1 mouse cellular context compared by ENCODE assay signal in the genomic region with DNA sequence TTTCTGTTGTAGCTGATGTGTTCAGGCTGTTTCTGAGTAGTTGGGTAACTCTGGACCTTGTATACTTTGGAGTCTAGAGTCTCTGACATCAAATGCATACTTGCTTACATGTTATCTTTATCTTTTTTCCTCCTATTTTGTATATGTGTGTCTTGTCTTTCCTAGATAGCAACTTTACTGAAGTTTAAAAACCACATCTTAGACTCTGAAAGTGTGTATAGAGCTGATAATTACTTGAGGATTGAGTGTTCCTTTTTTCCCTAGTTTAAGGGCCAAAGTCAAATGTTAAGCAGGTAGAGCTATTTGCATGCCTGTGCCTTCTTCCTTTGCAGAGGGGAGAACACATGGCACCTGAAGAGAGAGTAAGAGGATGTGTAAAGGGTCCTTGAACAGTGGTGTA.
A peak's percentile ranks its signal among the peaks of the same experiment; 100 is the strongest.
TF ChIP-seq lines count a peak whose summit lies in the region.

No protein-coding gene starts in this region.

TF ChIP-seq in MEL, 35 proteins besides CTCF, POLR2A, EP300 and RAD21:
- TF ChIP-seq SMC3 (IDR thresholded peaks at IDR 0.05; ENCODE audit: low read depth, low read length), result no peak
- TF ChIP-seq MAX (IDR thresholded peaks at IDR 0.05; ENCODE audit: low read length), result no peak
- peak; percentile 44; the same call in 1 of the 2 replicates for TF ChIP-seq CHD2 (IDR thresholded peaks at IDR 0.05; ENCODE audit: low read length)
- TF ChIP-seq NRF1 (IDR thresholded peaks at IDR 0.05; ENCODE audit: insufficient read depth, low read depth, low read length, poor library complexity, severe bottlenecking), result no peak
- TF ChIP-seq TCF12 (IDR thresholded peaks at IDR 0.05; ENCODE audit: low read depth, low read length), result peak; percentile 98
- 0 out of 2 replicates have a peak, but pooled peaks have one; percentile 19 for TF ChIP-seq TBP (IDR thresholded peaks at IDR 0.05; ENCODE audit: low read depth, low read length)
- no peak for TF ChIP-seq USF1 (IDR thresholded peaks at IDR 0.05; ENCODE audit: low read depth, low read length)
- peak; percentile 82; the same call in 1 of the 2 replicates for TF ChIP-seq MYC (IDR thresholded peaks at IDR 0.05; ENCODE audit: low read depth, low read length)
- peak; percentile 70; the same call in 1 of the 2 replicates for TF ChIP-seq MXI1 (IDR thresholded peaks at IDR 0.05; ENCODE audit: low read depth, low read length)
- TF ChIP-seq ETS1 (IDR thresholded peaks at IDR 0.05; ENCODE audit: low read depth, low read length), result peak; percentile 78; the same call in 1 of the 2 replicates
- TF ChIP-seq TAL1 (IDR thresholded peaks at IDR 0.05; ENCODE audit: low read length), result peak; percentile 89
- peak; percentile 88 for TF ChIP-seq RCOR1 (IDR thresholded peaks at IDR 0.05; ENCODE audit: low read depth, low read length)
- TF ChIP-seq GATA1 (IDR thresholded peaks at IDR 0.05; ENCODE audit: low read depth, low read length), result peak; percentile 98
- peak; percentile 68; the same call in 1 of the 2 replicates for TF ChIP-seq SIN3A (IDR thresholded peaks at IDR 0.05; ENCODE audit: low read length)
